In the genomic region with DNA sequence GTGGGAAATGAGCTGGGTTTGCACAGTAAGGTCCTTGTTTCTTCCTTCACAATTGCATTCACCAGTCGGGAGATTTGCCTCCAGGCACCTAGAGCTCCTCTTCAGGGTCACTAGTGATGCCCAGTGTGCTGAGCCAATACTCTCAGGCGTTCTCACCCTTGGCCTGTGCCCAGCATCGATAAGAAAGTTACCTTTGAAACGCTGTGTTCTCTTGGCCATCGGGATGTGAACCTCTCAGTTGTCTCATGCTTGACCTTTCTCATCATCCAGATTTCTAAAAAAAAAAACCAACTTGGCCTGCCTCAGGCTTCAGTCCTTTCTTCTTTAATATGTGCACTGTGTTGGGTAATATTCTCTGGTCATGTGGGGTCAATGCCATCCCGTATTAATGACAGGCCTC, we compare ENCODE assay signal across 34 mouse cellular contexts. TPM values are rescaled to one million over a fixed set of nuclear protein-coding genes. Genes with fewer than 3 reads are reported as not detected.
DNase-seq lines count a peak whose midpoint lies in the region.
"Had no signal": no experiment of that assay in that cellular context is flagged by ENCODE, and none has a peak within 500 bp of the region (broad histone marks: within the 10 kb centered on the region; RNA-seq: fewer than 3 reads in every experiment).

No protein-coding gene starts in this region.

- peak; percentile 23 for DNase-seq in adrenal gland, adult 2 months
- DNase-seq in adrenal gland, postnatal 14 days, result no peak
- DNase-seq in ovary, adult 18-20 months (ENCODE audit: low spot score), result peak; percentile 23
- no peak for DNase-seq in ovary, postnatal 36 days (ENCODE audit: low spot score)
- peak; percentile 43 for DNase-seq in fat pad, adult 2 months (ENCODE audit: extremely low read depth, low read depth, low spot score)
- no peak for DNase-seq in kidney, adult 11 months
- no peak for DNase-seq in embryo, embryonic 10.5 days (ENCODE audit: low spot score)
- DNase-seq: adrenal gland, postnatal 25 days; B cell, adult 2 months; cerebellum, adult 11-12 months; cerebellum, adult 8-10 months; cerebellum, postnatal 10 days; cerebellum, postnatal 36 days; forebrain, postnatal 0 days; gastrocnemius, adult 2 months; gastrocnemius, postnatal 14 days; heart, adult 18-20 months; heart, postnatal 14 days; heart, postnatal 4 days had no signal

RNA-seq across cellular contexts. Expression of gene Ccdc169, which starts 9.3 kb away (rescaled TPM):
- total RNA-seq in adrenal gland, adult 2 months (2021), result under 1 TPM in 1 of 2 experiments, not detected in 1; 0.26 TPM
- not detected in 2 replicates for polyA plus RNA-seq in adrenal gland, adult 2 months (2012; rRNA removed)
- 0.19 TPM in 1 of 2 replicates, not detected in the other for total RNA-seq in adrenal gland, postnatal 14 days (2021)
- total RNA-seq: adrenal gland, postnatal 25 days; forebrain, postnatal 0 days; gastrocnemius, postnatal 14 days; hindbrain, postnatal 0 days had no signal
- polyA plus RNA-seq: forebrain, embryonic 14.5 days; G1E; heart, embryonic 16.5 days; hindbrain, embryonic 14.5 days; hindbrain, postnatal 0 days; inflammation-experienced regulatory T-cells, adult 6 months had no signal

RNA-seq across cellular contexts. Expression of gene Spg20, which starts 34.5 kb away (rescaled TPM):
- total RNA-seq in adrenal gland, adult 2 months (2021), result 10 to 100 TPM; 52.2 to 60.9 TPM
- polyA plus RNA-seq in adrenal gland, adult 2 months (2012; rRNA removed), result 13.2 and 15.2 TPM in 2 replicates
- 43.0 and 46.6 TPM in 2 replicates for total RNA-seq in adrenal gland, postnatal 14 days (2021)

RNA-seq across cellular contexts. Expression of gene Sohlh2, which starts 35.4 kb away (rescaled TPM):
- not detected for total RNA-seq in adrenal gland, adult 2 months (2021)
- not detected in 2 replicates for polyA plus RNA-seq in adrenal gland, adult 2 months (2012; rRNA removed)
- total RNA-seq in adrenal gland, postnatal 14 days (2021), result not detected in 2 replicates
- total RNA-seq: adrenal gland, postnatal 25 days; CH12.LX; forebrain, postnatal 0 days; G1E; gastrocnemius, adult 2 months; gastrocnemius, postnatal 14 days; heart, adult 18-20 months; heart, postnatal 14 days; hindbrain, postnatal 0 days had no signal
- polyA plus RNA-seq: brain, embryonic 14.5 days; cortical plate, adult 2 months; embryonic facial prominence, embryonic 11.5 days; forebrain, embryonic 11.5 days; forebrain, embryonic 14.5 days; forebrain, postnatal 0 days; frontal cortex, adult 2 months; G1E; heart, embryonic 13.5 days; hindbrain, embryonic 11.5 days; inflammation-experienced regulatory T-cells, adult 6 months; Patski had no signal

Comparison
In these comparisons a context has a peak if more than half of its experiments do, and no peak if none do; other contexts are left out.
1. DNase-seq: peak in adrenal gland, adult 2 months (single experiment), ovary, adult 18-20 months (single experiment) and fat pad, adult 2 months (single experiment); none in adrenal gland, postnatal 14 days (single experiment), ovary, postnatal 36 days (single experiment), kidney, adult 11 months (single experiment) and embryo, embryonic 10.5 days (single experiment).